Comparison of ENCODE assay signal across 9 mouse cellular contexts in the genomic region with DNA sequence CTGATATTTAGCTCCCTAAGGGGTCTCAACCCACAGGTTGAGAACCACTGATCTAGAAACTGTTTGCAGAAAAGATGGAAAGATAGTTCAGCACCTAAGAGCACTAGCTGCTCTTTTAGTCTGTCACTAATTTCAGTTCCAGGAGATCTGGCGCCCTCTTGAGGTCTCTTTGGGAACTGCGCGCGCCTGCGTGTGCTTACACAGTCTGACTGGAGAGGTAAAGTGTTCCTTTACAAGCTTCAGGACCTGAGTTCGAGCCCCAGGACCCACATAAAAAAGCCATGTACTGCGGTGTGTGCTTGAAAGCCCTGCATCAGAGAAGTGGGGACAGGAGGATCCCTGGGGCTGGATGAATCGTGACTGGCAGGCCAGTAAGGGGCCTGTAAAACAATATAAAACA. TPM values are rescaled to one million over a fixed set of nuclear protein-coding genes. Genes with fewer than 3 reads are reported as not detected.
DNase-seq lines count a peak whose midpoint lies in the region; ATAC-seq and TF ChIP-seq lines count a peak whose summit lies in the region.
"Had no signal": no experiment of that assay in that cellular context is flagged by ENCODE, and none has a peak within 500 bp of the region (broad histone marks: within the 10 kb centered on the region; RNA-seq: fewer than 3 reads in every experiment).

No protein-coding gene starts in this region.

- WGBS in midbrain, postnatal 0 days = 57% methylated on average over 8 of the region's 8 CpGs

- H3K4me2 ChIP-seq in midbrain, postnatal 0 days (ENCODE audit: low read depth, low read length, poor library complexity, severe bottlenecking) = no peak overlapping the region
- H3K4me2 ChIP-seq: neural tube, embryonic 13.5 days had no signal

- H3K9ac ChIP-seq in midbrain, postnatal 0 days (replicated peaks; ENCODE audit: low read length, poor library complexity, severe bottlenecking) = no peak overlapping the region
- H3K9ac ChIP-seq: neural tube, embryonic 13.5 days had no signal

- peak; percentile 66 for TF ChIP-seq CTCF in midbrain, postnatal 0 days (IDR thresholded peaks at IDR 0.05)

- no peaks in the 10 kb centered on the region for H3K27me3 ChIP-seq in midbrain, postnatal 0 days (ENCODE audit: insufficient read depth, low read length)
- H3K27me3 ChIP-seq: neural tube, embryonic 13.5 days had no signal

- DNase-seq in embryo, embryonic 10.5 days (ENCODE audit: low spot score) = peak; percentile 45
- DNase-seq in embryo, embryonic 10 days (ENCODE audit: low spot score) = no peak
- peak; percentile 21 for DNase-seq in left cerebral cortex, postnatal 4 days
- DNase-seq in left cerebral cortex, adult 8-10 months (ENCODE audit: low spot score in 2 of 2) = no peak
- peak; percentile 61 for DNase-seq in ZHBTc4 (ENCODE audit: low read depth, low spot score)
- DNase-seq in heart, postnatal 4 days = peak; percentile 67
- DNase-seq in midbrain, postnatal 0 days (ENCODE audit: low spot score) = no peak
- DNase-seq in thymus, postnatal 4 days = peak; percentile 86

- no peaks in the 10 kb centered on the region for H3K36me3 ChIP-seq in midbrain, postnatal 0 days (ENCODE audit: insufficient read depth, low read length)
- H3K36me3 ChIP-seq: neural tube, embryonic 13.5 days had no signal

- ATAC-seq in midbrain, postnatal 0 days (ENCODE audit: low FRiP score) = no peak

- H3K4me1 ChIP-seq in midbrain, postnatal 0 days (ENCODE audit: insufficient read depth, low read length) = no peaks in the 10 kb centered on the region
- H3K4me1 ChIP-seq: neural tube, embryonic 13.5 days had no signal

- H3K4me3 ChIP-seq in midbrain, postnatal 0 days (ENCODE audit: low read depth, low read length) = no peak overlapping the region
- H3K4me3 ChIP-seq: neural tube, embryonic 13.5 days had no signal

- no peak overlapping the region for H3K27ac ChIP-seq in midbrain, postnatal 0 days (ENCODE audit: low read depth, low read length)
- H3K27ac ChIP-seq: neural tube, embryonic 13.5 days had no signal

- peaks cover 9% of the 10 kb centered on the region; the same call in 1 of the 2 replicates for H3K9me3 ChIP-seq in midbrain, postnatal 0 days (ENCODE audit: low read length)

- intact Hi-C loops in left cerebral cortex, postnatal 4 days (cut with DNase I) = no loop called here

RNA-seq across cellular contexts. Expression of a gene that starts 2.1 kb away (rescaled TPM):
- not detected for total RNA-seq in left cerebral cortex, postnatal 4 days (2021)
- total RNA-seq in left cerebral cortex, adult 8-10 months (2022) = not detected
- total RNA-seq in heart, postnatal 4 days (2021) = not detected
- total RNA-seq in midbrain, postnatal 0 days (2014; rRNA removed) = 0.38 TPM in 1 of 2 replicates, not detected in the other
- polyA plus RNA-seq in midbrain, postnatal 0 days (2015; fragmentation: Nextera tagmentation; extraction: Ambion mirVana) = not detected in 2 replicates
- polyA plus RNA-seq: neural tube, embryonic 13.5 days had no signal

RNA-seq across cellular contexts. Expression of a gene that starts 28.8 kb away (rescaled TPM):
- total RNA-seq in left cerebral cortex, postnatal 4 days (2021) = not detected
- not detected for total RNA-seq in left cerebral cortex, adult 8-10 months (2022)
- under 1 TPM in 1 of 2 experiments, not detected in 1; 0.38 TPM for total RNA-seq in heart, postnatal 4 days (2021)
- not detected in 2 replicates for total RNA-seq in midbrain, postnatal 0 days (2014; rRNA removed)
- polyA plus RNA-seq in midbrain, postnatal 0 days (2015; fragmentation: Nextera tagmentation; extraction: Ambion mirVana) = 0.90 and 1.5 TPM in 2 replicates

RNA-seq across cellular contexts. Expression of a gene that starts 31.1 kb away (rescaled TPM):
- 10 to 100 TPM; 14.6 to 18.8 TPM for total RNA-seq in left cerebral cortex, postnatal 4 days (2021)
- total RNA-seq in left cerebral cortex, adult 8-10 months (2022) = 10 to 100 TPM in 2 of 4 experiments, 1 to 10 TPM in 2; 7.0 to 12.4 (median 10.5) TPM
- total RNA-seq in heart, postnatal 4 days (2021) = 10 to 100 TPM; 25.7 to 28.3 TPM
- 11.0 and 14.7 TPM in 2 replicates for total RNA-seq in midbrain, postnatal 0 days (2014; rRNA removed)
- polyA plus RNA-seq in midbrain, postnatal 0 days (2015; fragmentation: Nextera tagmentation; extraction: Ambion mirVana) = 7.1 and 7.7 TPM in 2 replicates

RNA-seq across cellular contexts. Expression of a gene that starts 38.1 kb away (rescaled TPM):
- total RNA-seq in left cerebral cortex, postnatal 4 days (2021) = 10 to 100 TPM; 14.8 to 15.9 TPM
- total RNA-seq in left cerebral cortex, adult 8-10 months (2022) = 1 to 10 TPM; 1.4 to 2.5 (median 2.0) TPM
- total RNA-seq in heart, postnatal 4 days (2021) = not detected
- 31.6 and 44.4 TPM in 2 replicates for total RNA-seq in midbrain, postnatal 0 days (2014; rRNA removed)
- 21.6 and 25.8 TPM in 2 replicates for polyA plus RNA-seq in midbrain, postnatal 0 days (2015; fragmentation: Nextera tagmentation; extraction: Ambion mirVana)

Comparison
In these comparisons a context has a peak if more than half of its experiments do, and no peak if none do; other contexts are left out.
1. DNase-seq: peak in embryo, embryonic 10.5 days (single experiment), left cerebral cortex, postnatal 4 days (single experiment), ZHBTc4 (single experiment), heart, postnatal 4 days (single experiment) and thymus, postnatal 4 days (single experiment); none in embryo, embryonic 10 days (single experiment), left cerebral cortex, adult 8-10 months (0 of 2) and midbrain, postnatal 0 days (single experiment).